Mouse (Mus musculus): ENCODE data around the gene Odf4.

Odf4 gene

GRCm38 (mm10) chr11:68902823-68903222 lies 24.1 kb downstream of the Odf4 start:
- no peak for DNase-seq (ENCODE audit: low spot score)

GRCm38 (mm10) chr11:68902367-68902766 lies 24.5 kb downstream of the Odf4 start:
- DNase-seq (ENCODE audit: low spot score), result no peak

GRCm38 (mm10) chr11:68902047-68902364 lies 24.9 kb downstream of the Odf4 start:
- no peak for DNase-seq (ENCODE audit: low spot score)

GRCm38 (mm10) chr11:68901351-68902046 lies 25.4 kb downstream of the Odf4 start, which contains the start of gene Rpl26:
Gene Rpl26, plus strand, starts transcription at chr11:68901583.
- DNase-seq (ENCODE audit: low spot score), result peak; percentile 97

- no peak for DNase-seq (ENCODE audit: low spot score)
These were observed 26.1 kb downstream of the Odf4 start for GRCm38 (mm10) chr11:68900519-68901350.

GRCm38 (mm10) chr11:68899815-68900214 lies 27.1 kb downstream of the Odf4 start:
- no peak for DNase-seq (ENCODE audit: low spot score)

- DNase-seq (ENCODE audit: low spot score), result no peak
These were observed 28.1 kb downstream of the Odf4 start for GRCm38 (mm10) chr11:68898790-68899189.

GRCm38 (mm10) chr11:68897838-68898237 lies 29.0 kb downstream of the Odf4 start:
- no peak for DNase-seq (ENCODE audit: low spot score)

GRCm38 (mm10) chr11:68897120-68897519 lies 29.8 kb downstream of the Odf4 start:
- no peak for DNase-seq (ENCODE audit: low spot score)

GRCm38 (mm10) chr11:68896247-68896646 lies 30.6 kb downstream of the Odf4 start:
- DNase-seq (ENCODE audit: low spot score), result no peak

- DNase-seq (ENCODE audit: low spot score), result no peak
These were observed 32.9 kb downstream of the Odf4 start for GRCm38 (mm10) chr11:68893911-68894464.

- DNase-seq (ENCODE audit: low spot score), result no peak
These were observed 34.5 kb downstream of the Odf4 start for GRCm38 (mm10) chr11:68892233-68892832.

- no peak for DNase-seq (ENCODE audit: low spot score)
These were observed 35.1 kb downstream of the Odf4 start for GRCm38 (mm10) chr11:68891823-68892222.

- DNase-seq (ENCODE audit: low spot score), result no peak
These were observed 36.3 kb downstream of the Odf4 start for GRCm38 (mm10) chr11:68890625-68891024.

GRCm38 (mm10) chr11:68888653-68889052 lies 38.2 kb downstream of the Odf4 start:
- DNase-seq (ENCODE audit: low spot score), result no peak

GRCm38 (mm10) chr11:68888253-68888652 lies 38.6 kb downstream of the Odf4 start, which contains the start of gene Rnf222:
Gene Rnf222, plus strand, starts transcription at chr11:68888553.
- no peak for DNase-seq (ENCODE audit: low spot score)

GRCm38 (mm10) chr11:68886091-68886490 lies 40.8 kb downstream of the Odf4 start:
- DNase-seq (ENCODE audit: low spot score), result no peak

- DNase-seq (ENCODE audit: low spot score), result no peak
These were observed 42.5 kb downstream of the Odf4 start for GRCm38 (mm10) chr11:68884368-68884767.

GRCm38 (mm10) chr11:68883843-68884242 lies 43.0 kb downstream of the Odf4 start:
- DNase-seq (ENCODE audit: low spot score), result no peak

GRCm38 (mm10) chr11:68882107-68882506 lies 44.8 kb downstream of the Odf4 start:
- DNase-seq (ENCODE audit: low spot score), result no peak

GRCm38 (mm10) chr11:68878811-68879210 lies 48.1 kb downstream of the Odf4 start:
- no peak for DNase-seq (ENCODE audit: low spot score)

GRCm38 (mm10) chr11:68874841-68875240 lies 52.0 kb downstream of the Odf4 start:
- peak; percentile 66 for DNase-seq (ENCODE audit: low spot score)

All from urinary bladder, postnatal 25 days (tissue).